Mouse (Mus musculus) layer of hippocampus, postnatal 10 days (tissue): ENCODE data around the gene Stoml3. TPM values are rescaled to one million over a fixed set of nuclear protein-coding genes. Genes with fewer than 3 reads are reported as not detected.

Experiments
- DNase-seq, 2 experiments: peaks; one replicate each; pipeline ENCODE4 v3.0.0; 2021; ENCODE audit warnings: low spot score in 2 of 2
- long read RNA-seq: library from polyadenylated mRNA; stranded (forward); transcript quantifications from one replicate; pipeline ENCODE4 v2.0.0, GENCODE M21; 2023
- total RNA-seq, 2 experiments: library from RNA; stranded (reverse); gene quantifications; 2 replicates each; pipeline ENCODE4 v1.2.3; 2021

The Stoml3 gene
- total RNA-seq = 1 to 10 TPM in 1 of 2 experiments, under 1 TPM in 1; 0.55 to 1.7 TPM
- long read RNA-seq, partial matches to known transcripts = 0 of 2 reads
- long read RNA-seq, other reads (novel, unspliced or antisense) = 0 of 2 reads

DNA sequence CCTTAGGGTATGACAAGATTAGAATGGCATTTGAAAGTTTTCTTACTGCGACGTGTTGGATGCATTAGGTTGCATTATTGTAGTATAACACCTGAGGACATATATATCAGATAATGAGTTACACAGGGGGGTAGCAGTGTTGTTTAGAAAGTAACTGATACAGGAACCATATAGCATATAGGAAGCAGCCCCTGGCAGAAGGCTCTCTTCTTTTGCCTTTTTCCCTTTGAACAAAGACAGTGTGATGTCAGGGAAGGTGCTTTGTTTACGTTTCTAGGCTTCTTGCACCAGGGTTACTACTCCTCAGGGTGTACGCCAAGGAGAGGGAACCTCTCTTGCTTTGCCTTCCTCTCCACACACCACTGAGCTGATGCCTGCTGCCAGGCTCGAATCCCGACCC, at the start of gene Stoml3:
Gene Stoml3, plus strand, starts transcription at position 301 of the 400 bp plus-strand sequence.
- DNase-seq = no peak

GRCm38 (mm10) chr3:53445540-53445939, 42.9 kb upstream of the Stoml3 start:
- peak in 1 of 2 experiments; percentile 4 for DNase-seq

GRCm38 (mm10) chr3:53446801-53447200, 41.7 kb upstream of the Stoml3 start:
- DNase-seq = peak in 1 of 2 experiments; percentile 6

DNA sequence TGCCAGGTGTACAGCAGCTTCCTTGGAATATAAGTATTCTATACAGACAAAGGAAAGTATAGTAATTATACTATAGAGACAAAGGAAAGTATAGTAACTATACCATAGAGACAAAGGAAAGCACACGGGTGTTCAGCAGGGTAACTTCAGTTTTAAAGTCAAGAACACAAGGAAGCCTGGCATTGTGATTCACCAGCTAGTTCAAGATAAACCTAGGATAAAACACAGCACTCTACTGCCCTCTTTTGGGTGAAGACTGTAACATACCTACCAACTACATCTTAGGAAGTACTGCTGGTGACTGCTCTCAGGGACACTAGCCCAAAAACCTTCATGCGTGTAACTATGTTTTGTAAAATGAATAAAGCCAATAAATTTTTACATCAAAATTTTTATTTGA, 40.2 kb upstream of the Stoml3 start:
- peak in 1 of 2 experiments; percentile 33 for DNase-seq

GRCm38 (mm10) chr3:53450666-53451065, 37.8 kb upstream of the Stoml3 start:
- DNase-seq = peak; percentile 2 to 8

DNA sequence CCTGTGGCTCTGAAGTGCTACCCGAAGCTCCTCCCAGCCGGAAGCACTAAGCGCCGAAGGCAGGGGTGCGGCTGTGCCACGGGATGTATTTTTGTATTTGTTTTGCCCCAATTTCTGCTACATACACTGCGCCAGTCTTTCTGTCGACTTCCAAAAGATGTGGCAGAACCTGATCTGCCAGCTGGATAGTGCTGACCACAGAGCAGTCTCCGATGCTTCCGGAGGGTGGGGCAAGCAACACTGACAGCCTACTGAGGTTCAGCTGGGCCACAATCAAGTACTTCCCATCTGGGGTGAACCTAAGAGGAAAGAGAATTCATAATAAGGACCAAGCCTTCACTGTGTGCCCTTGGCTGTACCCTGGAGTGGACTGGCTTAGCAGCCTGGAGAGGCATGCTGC, 36.1 kb upstream of the Stoml3 start:
- DNase-seq = peak in 1 of 2 experiments; percentile 5

GRCm38 (mm10) chr3:53453346-53453745, 35.1 kb upstream of the Stoml3 start:
- DNase-seq = no peak

DNA sequence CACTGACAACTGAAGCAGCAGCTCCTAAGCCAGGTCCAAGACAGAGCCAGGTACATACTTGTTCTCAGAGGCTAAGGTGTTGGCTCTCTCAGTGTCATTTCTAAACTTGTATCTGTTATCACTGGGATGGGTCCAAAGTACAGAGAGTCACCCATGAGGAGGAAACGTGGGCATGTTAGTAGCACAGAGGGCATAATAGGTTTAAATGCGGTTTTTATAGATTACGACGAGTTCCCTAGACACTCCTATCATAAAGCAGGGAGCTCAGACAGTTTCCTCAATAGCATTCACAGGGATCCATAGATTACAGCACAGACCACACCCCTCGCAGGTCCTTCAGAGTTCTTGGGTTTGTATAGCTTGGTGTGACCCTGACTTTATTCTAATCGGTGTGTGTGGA, 34.4 kb upstream of the Stoml3 start:
- no peak for DNase-seq

DNA sequence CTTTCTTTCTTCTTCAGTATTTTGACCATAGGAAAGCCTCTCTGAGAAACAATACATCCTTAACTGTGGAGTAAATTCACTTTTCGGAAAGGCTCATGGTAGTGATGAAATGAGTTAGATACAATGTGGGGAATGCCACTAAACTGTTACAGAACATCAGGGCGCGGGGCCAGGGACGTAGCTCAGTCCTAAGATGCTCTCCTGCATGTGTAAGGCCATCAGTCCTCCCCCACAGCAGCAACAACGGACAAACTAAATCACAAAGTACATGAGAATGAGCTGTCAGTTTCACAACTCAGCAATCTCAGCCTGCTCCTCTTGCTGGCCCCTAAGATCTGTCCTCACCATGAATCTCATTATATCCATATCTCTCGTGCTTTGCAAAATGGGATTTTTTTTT, 33.9 kb upstream of the Stoml3 start:
- DNase-seq = no peak

DNA sequence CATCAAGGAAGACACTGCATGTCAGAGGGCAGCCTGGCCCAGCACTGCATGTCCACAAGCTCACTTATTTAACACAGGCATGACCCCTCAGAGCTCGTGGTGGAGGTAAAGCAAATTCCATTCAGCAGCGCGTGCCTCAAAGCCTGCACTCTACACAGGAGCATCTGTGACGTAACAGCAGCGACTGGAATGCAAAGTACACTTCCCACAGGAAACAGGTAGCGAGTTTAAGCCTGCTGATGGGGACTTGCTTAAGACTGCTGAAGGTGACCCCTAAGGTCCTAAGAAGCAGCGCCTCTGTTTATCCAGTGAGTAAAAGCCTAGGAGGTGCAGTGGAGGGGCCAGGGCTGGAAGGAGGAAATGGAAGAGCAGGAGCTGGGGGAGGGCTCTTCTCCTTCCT, 33.5 kb upstream of the Stoml3 start:
- DNase-seq = no peak

DNA sequence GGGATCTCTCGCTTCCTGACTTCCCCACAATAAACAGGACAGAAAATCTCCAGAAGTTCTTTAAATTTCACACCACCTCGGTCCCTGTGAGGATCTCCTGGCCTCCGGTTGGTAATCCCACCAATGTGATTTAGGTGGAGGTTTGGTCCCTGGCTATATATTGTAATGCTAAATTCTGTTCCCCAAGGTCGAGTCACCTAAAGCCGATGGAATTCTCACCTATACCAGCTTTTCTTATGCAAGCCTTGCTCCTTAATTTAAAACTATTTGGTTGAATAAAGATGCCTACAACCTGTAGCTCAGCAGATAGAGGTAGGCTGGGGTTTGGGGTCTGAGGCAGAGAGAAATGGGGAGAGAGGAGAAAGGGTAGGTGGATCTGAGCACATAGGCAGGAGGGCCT, 30.7 kb upstream of the Stoml3 start:
- no peak for DNase-seq

- DNase-seq = no peak
Measured at GRCm38 (mm10) chr3:53460106-53460505, 28.3 kb upstream of the Stoml3 start.

DNA sequence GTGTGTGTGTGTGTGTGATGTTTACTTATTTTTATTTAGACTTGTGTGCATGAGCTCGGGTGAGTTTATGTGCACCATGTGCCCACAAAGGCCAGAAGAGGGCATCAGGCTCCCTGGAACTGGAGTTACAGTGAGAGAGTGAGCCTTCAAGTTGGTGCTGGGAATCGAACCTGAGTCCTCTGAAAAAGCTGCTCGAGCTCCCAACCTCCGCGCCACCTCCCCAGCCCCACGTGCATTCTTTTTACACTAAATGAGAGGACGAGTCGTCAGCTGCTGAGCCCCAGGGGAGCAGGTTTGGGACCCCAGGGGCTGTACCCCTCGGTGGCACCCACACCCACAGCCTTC, 25.8 kb upstream of the Stoml3 start:
- no peak for DNase-seq

- DNase-seq = peak; percentile 93 to 96
Measured at GRCm38 (mm10) chr3:53463046-53463764, 25.2 kb upstream of the Stoml3 start, which contains the start of the genes Nhlrc3 and Proser1. Gene Nhlrc3, minus strand, starts transcription at chr3:53463332. Gene Proser1, plus strand, starts transcription at chr3:53463666.

DNA sequence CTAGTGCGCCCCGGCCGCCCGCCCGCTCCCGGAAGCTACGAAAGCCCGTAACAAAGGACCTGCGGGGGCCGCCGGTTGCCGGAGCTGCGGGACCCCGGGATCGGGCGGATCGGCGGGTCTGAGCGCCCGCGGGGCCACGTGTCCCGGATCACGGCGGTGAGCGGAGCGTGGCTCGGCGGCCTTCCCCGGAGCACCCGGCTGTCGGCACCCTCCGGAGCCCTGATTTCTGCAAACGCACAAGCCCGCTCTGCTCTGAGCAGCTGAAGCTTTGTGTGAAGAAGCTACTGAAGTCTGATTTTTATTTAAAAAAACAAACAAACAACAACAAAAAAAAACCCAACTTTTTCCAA, 24.7 kb upstream of the Stoml3 start:
- DNase-seq = no peak

DNA sequence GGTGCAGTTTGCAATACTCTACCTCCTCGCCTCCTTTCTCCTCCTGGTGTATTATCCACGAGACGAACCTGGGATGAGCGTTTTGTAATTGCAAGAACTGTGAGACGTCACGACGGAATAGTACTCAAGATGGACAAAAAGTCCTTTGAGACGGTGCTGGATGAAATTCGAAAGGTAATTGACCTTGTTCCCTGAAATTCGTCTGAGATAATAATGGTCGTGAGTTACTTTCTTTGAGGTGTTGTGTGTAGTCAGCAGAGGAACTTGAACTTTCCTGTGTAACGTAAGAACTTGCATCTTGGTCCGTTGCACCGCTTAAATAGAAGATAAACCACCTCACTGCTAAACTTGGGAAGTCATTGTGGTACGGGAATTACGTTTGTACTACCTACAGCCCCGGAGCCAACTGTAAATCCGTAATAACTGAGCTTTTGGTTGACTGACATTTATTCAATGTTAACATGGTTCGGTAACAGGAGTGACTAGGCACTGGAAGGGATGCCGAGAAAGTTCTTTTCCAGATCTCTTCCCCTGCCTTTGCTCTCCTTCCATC, 24.2 kb upstream of the Stoml3 start:
- no peak for DNase-seq

DNA sequence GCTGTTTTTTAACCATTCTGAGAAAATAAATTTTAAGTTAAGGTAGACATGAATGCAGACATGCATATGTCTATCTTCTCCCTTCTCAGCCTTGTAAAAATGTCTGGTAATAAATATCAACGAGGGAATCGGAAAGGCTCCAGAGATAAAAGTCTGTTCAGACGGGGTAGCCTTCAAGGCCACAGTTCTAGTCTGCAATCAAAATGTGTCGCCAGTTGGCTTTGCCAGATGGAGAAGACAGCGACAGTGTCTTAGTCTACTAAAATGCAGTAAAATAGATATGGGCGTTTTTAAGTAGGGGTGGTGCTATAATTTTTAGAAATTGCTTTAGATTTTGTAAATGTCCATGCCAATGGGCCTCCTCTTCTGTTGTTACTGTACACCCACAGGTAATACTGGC, 23.1 kb upstream of the Stoml3 start:
- DNase-seq = no peak

DNA sequence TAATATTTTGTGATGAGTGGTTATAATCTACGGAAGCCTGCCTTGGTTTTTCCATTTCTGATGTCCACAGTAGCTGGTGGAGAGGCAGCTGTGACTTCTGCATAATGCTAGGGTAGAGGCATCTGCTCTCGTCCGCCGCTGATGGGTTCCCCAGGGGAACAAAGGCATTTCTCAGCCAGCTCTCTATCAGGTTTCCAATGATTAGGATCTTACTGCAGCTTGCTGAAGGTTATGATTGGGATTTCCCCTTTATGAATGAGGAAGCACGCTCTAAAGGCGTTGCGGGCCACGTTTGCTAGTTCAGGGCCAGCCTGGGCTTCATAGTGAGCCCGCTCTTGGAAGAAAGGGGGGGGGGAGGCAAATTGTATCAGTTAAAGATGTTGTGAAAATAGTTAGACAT, 22.0 kb upstream of the Stoml3 start:
- DNase-seq = no peak

GRCm38 (mm10) chr3:53467356-53467755, 21.1 kb upstream of the Stoml3 start:
- DNase-seq = no peak

DNA sequence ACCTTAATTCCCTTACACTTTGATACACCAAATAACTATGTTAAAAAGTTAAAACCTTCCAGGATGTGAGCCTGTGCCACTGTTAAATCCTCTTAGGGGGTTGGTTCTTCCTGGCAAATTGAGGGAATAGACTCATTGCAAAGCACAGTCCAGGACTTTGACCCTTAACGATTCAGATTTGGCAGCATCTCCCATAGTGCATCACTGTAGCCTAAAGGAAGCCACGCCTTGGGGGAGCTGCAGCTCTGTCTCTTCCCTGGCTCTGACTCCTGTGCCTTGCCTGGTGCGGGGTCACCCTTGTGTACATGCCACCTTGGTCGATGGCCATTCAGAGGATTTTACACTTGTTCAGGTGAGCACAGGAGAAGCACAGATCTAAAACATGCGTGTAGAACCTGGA, 18.8 kb upstream of the Stoml3 start:
- no peak for DNase-seq

DNA sequence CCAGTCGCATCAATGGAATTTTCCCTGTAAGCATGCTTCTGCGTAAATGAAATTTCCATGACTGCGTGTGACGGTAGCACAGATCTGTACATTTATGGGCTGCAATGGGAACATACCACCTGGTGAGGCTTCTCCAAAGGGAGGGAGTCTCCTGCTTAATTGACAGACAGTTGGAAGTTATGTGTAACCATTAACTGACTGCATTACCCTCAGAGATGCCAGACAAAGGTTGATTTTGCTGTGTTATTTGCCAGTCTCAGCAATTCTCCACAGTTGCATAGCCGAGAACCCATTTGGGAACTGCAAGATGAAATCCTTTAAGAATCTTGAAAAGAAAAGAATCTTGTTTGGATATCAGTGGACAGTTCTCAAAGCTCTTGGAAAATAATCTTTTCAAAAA, 16.4 kb upstream of the Stoml3 start:
- DNase-seq = no peak

GRCm38 (mm10) chr3:53474179-53474578, 14.3 kb upstream of the Stoml3 start:
- DNase-seq = no peak

DNA sequence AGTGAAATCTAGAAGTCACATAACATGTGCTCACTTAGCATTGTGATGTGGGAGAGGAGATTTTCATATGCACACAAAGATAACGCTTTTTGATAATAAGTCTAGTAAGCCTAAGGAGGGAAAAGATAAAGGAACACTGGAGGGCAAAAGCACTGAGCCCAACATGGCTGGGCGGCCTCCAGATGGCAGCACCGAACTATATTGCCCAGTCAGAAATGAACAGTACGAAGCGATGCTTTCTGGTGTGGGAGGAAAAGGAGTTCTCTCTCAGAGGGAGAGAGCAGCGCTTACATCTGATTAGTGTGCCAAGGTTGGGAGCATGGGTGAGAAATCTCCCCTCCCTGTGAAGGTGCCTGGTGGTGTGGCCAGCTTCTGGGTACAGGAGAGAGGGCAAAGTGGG, 12.6 kb upstream of the Stoml3 start:
- peak; percentile 49 to 70 for DNase-seq
